Mouse (Mus musculus) kidney, postnatal 14 days (tissue): ENCODE results near the gene Rhox3f.
"Not testable (repeated sequence)": the region's sequence is repeated elsewhere in the genome, so short reads cannot be mapped to it uniquely, and the experiment has no call there.

Experiments used
- DNase-seq: peaks from one replicate; pipeline ENCODE4 v3.0.0; 2022; ENCODE audit warnings: mixed read lengths

Rhox3f gene

DNA sequence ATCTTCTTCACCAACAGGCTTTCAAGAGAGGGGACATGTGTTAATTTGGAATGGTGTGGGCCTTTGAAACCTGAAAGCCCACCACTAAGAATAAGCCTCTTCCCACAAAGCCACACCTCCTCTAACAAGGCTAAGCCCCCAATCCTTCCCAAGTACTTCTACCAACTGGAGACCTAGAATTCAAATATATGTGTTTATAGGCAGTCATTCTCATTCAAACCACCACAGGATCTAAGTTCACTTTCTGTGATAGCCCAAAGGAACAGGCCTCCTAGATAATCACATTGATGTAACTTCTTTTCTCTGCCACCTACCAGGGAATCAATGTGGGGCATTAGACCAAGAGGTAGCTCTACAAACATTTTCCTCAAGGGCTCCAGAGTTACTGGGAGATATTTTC lies at the start of gene Rhox3f:
Gene Rhox3f (plus strand): TSS at position 301 of the 400 bp plus-strand sequence.
- DNase-seq, result not testable (repeated sequence)

DNA sequence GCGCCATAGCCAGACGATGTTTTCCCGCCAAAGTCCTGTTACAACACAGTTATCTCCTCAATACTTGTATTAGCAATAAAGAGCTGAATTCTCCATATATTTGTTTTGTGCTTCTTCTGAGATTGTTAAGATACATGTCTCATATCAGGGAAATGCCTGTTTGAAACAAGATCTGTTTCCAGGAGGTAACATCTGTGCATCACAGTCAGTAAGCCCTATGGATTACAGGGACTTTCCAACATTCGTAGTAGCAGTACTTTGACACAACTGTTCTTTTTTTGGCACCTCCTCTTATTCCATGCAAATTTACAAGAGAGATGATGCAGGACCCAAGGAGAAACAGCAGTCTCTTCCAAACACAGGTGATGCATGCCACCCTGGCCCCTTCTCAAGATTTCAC lies 39.1 kb upstream of the Rhox3f start, which contains the start of gene Rhox3e:
Gene Rhox3e (plus strand): TSS at position 301 of the 400 bp plus-strand sequence.
- not testable (repeated sequence) for DNase-seq

DNA sequence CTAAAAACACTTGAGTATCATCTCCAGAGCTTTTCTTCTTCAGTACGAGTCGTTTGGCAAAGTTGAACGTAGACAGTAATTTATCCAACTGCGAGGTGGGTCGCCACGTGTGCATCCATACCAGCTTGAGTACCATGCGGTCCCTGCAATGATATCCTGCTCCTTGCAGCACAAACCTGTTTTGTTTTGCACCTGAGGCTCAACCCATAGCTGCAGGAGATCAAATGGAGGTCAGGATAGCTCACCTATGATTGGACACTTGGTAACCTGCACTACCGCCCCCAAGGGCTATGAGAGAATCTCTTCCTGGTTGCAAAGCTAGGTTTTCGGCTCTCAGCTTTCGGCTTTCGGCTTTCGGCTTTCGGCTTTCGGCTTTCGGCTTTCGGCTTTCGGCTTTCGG lies 23.7 kb upstream of the Rhox3f start, which contains the start of gene Rhox4e:
Gene Rhox4e (plus strand): TSS at position 301 of the 400 bp plus-strand sequence.
- not testable (repeated sequence) for DNase-seq

DNA sequence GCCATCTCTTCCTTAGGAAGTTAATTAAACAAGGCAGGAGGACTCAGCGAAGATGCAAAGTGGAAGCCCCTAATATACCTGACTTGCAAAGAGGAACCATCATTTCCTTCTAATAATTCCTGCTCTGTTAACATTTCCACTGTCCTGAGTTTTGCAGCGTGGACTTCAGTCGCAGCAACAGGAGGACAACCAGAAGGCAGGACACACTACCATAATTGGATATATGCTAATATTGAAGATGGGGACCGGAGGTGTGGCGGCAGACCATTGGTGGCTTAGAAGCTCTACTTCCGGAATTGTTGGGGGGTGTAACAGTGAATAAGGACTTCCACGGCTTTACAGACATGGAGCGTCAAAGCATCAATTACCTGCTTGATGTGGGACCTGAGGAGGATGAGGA lies 9.7 kb upstream of the Rhox3f start, which contains the start of gene Rhox2f:
Gene Rhox2f (plus strand): TSS at position 301 of the 400 bp plus-strand sequence.
- not testable (repeated sequence) for DNase-seq

DNA sequence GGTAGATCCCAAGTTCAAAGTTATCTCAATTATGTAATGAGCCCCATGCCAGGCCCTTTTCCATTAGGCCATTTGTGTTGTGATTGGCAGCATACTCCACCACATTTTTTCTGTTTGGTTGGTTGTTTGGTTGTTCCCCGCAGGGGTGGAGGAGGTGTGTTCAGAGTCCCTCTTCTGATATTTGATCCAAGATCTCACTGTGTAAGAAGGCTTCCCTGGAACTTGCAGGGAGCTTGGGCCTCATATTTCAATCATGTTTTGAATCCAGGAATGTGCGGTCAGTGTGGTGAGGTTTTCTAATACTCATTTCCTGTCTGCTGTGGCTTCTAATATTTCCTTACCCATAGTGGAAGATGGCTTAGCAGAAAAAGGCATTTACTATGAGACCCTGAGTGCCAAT lies 8.2 kb upstream of the Rhox3f start:
- not testable (repeated sequence) for DNase-seq

DNA sequence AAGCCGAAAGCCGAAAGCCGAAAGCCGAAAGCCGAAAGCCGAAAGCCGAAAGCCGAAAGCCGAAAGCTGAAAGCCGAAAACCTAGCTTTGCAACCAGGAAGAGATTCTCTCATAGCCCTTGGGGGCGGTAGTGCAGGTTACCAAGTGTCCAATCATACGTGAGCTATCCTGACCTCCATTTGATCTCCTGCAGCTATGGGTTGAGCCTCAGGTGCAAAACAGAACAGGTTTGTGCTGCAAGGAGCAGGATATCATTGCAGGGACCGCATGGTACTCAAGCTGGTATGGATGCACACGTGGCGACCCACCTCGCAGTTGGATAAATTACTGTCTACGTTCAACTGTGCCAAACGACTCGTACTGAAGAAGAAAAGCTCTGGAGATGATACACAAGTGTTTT lies 26.8 kb downstream of the Rhox3f start, which contains the start of gene Rhox4f:
Gene Rhox4f (minus strand): TSS at position 101 of the 400 bp plus-strand sequence.
- not testable (repeated sequence) for DNase-seq

DNA sequence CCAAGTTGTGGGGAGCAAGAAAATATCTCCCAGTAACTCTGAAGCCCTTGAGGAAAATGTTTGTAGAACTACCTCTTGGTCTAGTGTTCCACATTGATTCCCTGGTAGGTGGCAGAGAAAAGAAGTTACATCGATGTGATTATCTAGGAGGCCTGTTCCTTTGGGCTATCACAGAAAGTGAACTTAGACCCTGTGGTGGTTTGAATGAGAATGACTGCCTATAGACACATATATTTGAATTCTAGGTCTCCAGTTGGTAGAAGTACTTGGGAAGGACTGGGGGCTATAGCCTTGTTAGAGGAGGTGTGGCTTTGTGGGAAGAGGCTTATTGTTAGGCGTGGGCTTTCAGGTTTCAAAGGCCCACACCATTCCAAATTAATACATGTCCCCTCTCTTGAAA lies 47.7 kb downstream of the Rhox3f start, which contains the start of gene Rhox3g:
Gene Rhox3g (minus strand): TSS at position 101 of the 400 bp plus-strand sequence.
- not testable (repeated sequence) for DNase-seq
